Mouse (Mus musculus) megakaryocyte, embryonic 14.5 days (primary cell): Measurements from ENCODE around the gene Lhpp.

Source experiments
- FLI1 ChIP-seq: IDR thresholded peaks from 2 replicates; pipeline ENCODE4 v1.6.1; 2012; ENCODE audit warnings: low read length, inconsistent platforms, mixed read lengths
- GATA1 ChIP-seq: IDR thresholded peaks from 3 replicates; pipeline ENCODE4 v1.6.1; 2012; ENCODE audit warnings: mixed read lengths, low read length, inconsistent platforms, borderline replicate concordance

DNA sequence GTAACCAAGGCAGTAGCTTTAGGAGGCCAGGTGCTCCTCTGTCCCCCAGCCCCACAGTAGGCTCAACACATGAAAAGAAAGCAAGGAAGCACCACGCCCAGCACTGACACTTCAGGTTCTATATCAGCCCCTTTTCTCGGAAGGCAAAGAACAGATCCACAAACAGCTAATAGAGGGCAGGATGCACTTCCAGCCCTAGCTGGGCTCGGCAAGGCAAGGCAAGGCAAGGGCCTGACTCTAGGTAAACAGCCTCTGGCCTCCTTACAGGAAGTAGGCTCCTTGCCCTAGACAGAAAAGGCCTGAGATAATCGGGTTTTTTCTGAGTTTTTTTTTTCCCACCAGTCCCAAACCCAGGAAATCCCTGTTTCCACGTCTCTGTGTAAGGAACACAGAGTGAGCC is 79.3 kb downstream of the Lhpp start:
- TF ChIP-seq GATA1 (no peak), FLI1 (no peak)
